Mouse (Mus musculus) hindbrain, embryonic 10.5 days (tissue): ENCODE data around the gene Olfr750. TPM values are rescaled to one million over a fixed set of nuclear protein-coding genes. Genes with fewer than 3 reads are reported as not detected.

Source experiments
- DNase-seq: peaks from one replicate; pipeline ENCODE4 v3.0.0-alpha.2; 2017; ENCODE audit warnings: low spot score
- H3K27ac ChIP-seq: fragments of 300-500 bp; sonication (generic); 2 replicates; pipeline ENCODE4 v1.5.1; 2016; ENCODE audit warnings: mild to moderate bottlenecking, moderate library complexity
- H3K27me3 ChIP-seq: fragments of 300-500 bp; sonication (generic); 2 replicates; pipeline ENCODE4 v1.6.1; 2016; ENCODE audit warnings: mild to moderate bottlenecking; ENCODE audit not compliant: poor library complexity, insufficient read depth, severe bottlenecking
- H3K36me3 ChIP-seq: fragments of 300-500 bp; sonication (generic); 2 replicates; pipeline ENCODE4 v1.6.1; 2016; ENCODE audit warnings: mild to moderate bottlenecking, moderate library complexity
- H3K4me1 ChIP-seq: fragments of 300-500 bp; sonication (generic); replicated peaks from 2 replicates; pipeline ENCODE4 v1.6.1; 2016; ENCODE audit warnings: mild to moderate bottlenecking
- H3K4me3 ChIP-seq: fragments of 300-500 bp; sonication (generic); 2 replicates; pipeline ENCODE4 v1.5.1; 2016; ENCODE audit warnings: mild to moderate bottlenecking, moderate library complexity
- H3K9me3 ChIP-seq: fragments of 300-500 bp; sonication (generic); 2 replicates; pipeline ENCODE4 v1.6.1; 2016; ENCODE audit warnings: mild to moderate bottlenecking, moderate library complexity
- WGBS: fragments of 180-500 bp; shearing (Covaris S2); methylation state at CpG from one replicate; pipeline ENCODE4 v1.1.7; 2016; 5-methylcytosine and 5-hydroxymethylcytosine counted together
- polyA plus RNA-seq: library from polyadenylated mRNA; unstranded; fragments of >200 nt; fragmentation: Nextera tagmentation; extraction: Ambion mirVana; gene quantifications from 2 replicates; pipeline ENCODE4 v1.2.1, GENCODE M21; 2016

The Olfr750 gene
- polyA plus RNA-seq, 1 experiment from 2014 or later, result 0.03 TPM

DNA sequence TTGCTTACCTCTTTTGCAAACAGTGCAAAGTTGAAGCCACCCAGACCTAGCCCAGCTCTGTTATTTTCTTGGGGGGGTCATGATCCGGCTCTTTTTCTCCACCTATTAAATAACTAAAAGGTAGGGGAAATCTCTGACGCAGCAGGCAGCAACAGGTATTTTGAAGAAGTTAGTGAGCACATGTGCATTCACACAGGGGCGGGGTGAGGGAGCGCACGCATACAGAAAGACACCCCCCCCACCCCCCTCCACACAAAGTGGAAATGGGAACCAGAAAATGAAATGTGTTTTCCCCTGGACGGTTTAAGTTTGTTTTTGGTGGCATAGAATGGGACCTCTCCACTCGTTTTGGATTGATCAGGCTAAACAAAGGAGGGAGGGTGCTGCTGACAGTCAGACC is 9.6 kb upstream of the Olfr750 start:
- H3K27me3 ChIP-seq, result peaks cover 18% of the 10 kb centered on the region
- H3K27ac ChIP-seq, result no peak overlapping the region
- H3K36me3 ChIP-seq, result no peaks in the 10 kb centered on the region
- whole genome bisulfite sequencing, result 13% methylated on average over 7 of the region's 7 CpGs
- no peaks in the 10 kb centered on the region for H3K9me3 ChIP-seq
- H3K4me1 ChIP-seq, result peaks cover 15% of the 10 kb centered on the region
- DNase-seq, result no peak
- H3K4me3 ChIP-seq, result peak overlapping the region; percentile 68

DNA sequence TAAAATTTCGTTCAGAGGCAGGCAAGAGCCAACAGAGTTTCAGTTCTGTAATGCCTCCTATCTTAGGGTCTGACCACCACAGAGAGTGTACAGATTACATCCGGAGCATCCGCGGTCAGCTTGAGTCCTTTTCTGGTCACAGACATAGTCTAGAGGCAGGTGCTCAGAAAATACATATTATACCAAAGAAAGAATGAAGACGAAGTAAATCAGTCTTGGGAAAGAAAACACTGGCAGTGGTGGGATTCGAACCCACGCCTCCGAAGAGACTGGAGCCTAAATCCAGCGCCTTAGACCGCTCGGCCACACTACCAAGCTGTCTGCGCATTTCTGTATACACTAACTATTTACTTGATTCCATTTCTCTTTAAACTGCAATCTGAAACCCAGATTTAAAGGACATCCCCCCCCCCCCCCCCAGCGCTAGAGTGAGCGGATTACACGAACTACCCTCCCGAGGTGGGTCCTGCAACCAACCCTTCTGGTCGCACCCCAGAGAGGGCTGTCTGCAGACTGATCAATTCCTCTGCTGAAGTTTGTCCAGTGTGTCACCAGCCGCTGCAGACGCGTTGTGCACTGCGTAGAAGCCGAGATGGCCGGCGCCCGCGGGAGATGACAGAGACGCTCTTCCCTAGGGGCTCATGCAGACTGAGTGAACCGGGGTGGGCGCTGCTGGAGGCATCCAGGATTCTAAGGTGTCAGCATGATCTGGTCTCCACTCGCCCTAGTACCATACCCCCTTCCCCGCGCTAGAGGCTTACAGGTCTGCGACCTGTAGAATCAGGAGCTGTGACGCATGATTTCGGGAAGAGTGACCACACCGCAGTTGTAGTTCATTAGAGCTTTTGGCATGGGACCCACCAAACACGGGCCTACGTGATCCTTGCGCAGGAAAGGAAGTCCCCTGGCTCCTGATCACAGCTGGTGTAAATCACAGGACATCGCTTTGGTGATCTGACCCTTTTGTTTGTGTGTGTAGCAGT is 8.7 kb upstream of the Olfr750 start:
- H3K4me3 ChIP-seq, result peak overlapping the region; percentile 68
- peak; percentile 77 for DNase-seq
- peaks cover 15% of the 10 kb centered on the region for H3K4me1 ChIP-seq
- no peaks in the 10 kb centered on the region for H3K9me3 ChIP-seq
- H3K27ac ChIP-seq, result peak overlapping the region; percentile 50; the same call in 1 of the 2 replicates
- no peaks in the 10 kb centered on the region for H3K36me3 ChIP-seq
- 3% methylated on average over 40 of the region's 40 CpGs for WGBS
- H3K27me3 ChIP-seq, result peaks cover 18% of the 10 kb centered on the region

DNA sequence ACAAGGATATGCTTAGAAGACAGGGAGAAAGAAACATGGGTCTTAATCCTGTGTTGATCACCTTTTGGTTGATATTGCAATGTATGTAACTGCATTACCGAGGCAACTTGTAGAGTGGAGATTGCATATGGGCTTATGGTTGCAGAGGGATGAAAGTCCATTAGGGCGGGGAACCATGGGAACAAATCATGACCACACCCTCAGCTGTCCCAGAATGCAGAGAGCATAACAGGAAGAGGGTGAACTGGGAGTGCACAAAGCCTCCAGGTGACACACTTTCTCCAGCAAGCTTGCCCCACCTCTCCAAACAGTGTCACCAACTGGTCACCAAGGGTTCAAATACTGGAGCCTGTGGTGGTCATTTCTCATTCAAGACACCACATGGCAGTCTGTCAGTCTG is 6.8 kb upstream of the Olfr750 start:
- Histone ChIP-seq H3K27ac (no peak overlapping the region), H3K36me3 (no peaks in the 10 kb centered on the region), H3K9me3 (no peaks in the 10 kb centered on the region), H3K4me3 (no peak overlapping the region), H3K4me1 (peaks cover 15% of the 10 kb centered on the region), H3K27me3 (peaks cover 18% of the 10 kb centered on the region)
- DNase-seq, result no peak
- WGBS, result 83% methylated on average over 2 of the region's 2 CpGs

DNA sequence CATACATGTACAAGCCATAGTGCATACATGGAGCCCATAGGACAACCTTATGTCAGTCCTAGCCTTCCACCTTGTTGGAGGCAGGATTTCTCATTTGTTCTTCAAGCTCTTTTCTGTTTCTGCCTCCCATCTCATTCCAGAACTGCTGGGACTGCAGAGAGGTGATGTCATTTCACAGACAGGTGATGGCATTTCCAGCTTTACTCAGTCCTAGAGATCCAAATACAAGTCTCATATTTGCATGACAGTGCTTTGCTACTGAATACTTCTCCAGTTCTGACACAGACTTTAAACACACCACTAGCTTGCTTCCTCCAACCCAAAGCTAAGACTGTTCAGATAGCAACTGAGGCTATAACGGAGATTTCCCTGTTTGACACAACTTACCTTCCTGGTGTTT is 4.9 kb upstream of the Olfr750 start:
- H3K4me3 ChIP-seq, result no peak overlapping the region
- WGBS, result 83% methylated on average over 1 of the region's 1 CpGs
- DNase-seq, result no peak

DNA sequence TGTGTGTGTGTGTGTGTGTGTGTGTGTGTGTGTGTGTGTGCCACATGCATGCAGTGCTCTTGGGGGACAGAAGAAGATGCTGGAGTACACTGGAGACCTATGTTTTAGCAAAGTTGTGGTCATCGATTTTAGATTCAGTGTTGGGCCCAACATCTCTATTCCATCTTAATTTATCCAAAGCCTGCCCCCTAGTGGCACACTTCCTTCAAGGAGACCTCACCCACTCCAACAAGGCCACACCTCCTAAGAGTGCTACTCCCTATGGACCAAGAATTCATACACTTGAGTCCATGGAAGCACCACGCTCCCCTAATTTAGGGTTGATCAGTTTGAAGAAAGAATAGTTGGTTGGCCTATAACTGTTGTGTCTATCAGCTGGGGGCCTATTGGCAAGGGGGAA is 4.6 kb downstream of the Olfr750 start:
- Histone ChIP-seq H3K4me1 (peaks cover 8% of the 10 kb centered on the region), H3K36me3 (no peaks in the 10 kb centered on the region), H3K27ac (no peak overlapping the region), H3K4me3 (no peak overlapping the region), H3K27me3 (no peaks in the 10 kb centered on the region), H3K9me3 (no peaks in the 10 kb centered on the region)
- 95% methylated on average over 2 of the region's 2 CpGs for WGBS
- no peak for DNase-seq

More for the DNA sequence above, 4.9 kb upstream of the Olfr750 start:
- no peaks in the 10 kb centered on the region for H3K9me3 ChIP-seq
- no peak overlapping the region for H3K27ac ChIP-seq
- no peaks in the 10 kb centered on the region for H3K36me3 ChIP-seq
- H3K27me3 ChIP-seq, result peaks cover 9% of the 10 kb centered on the region; the same call in 1 of the 2 replicates
- H3K4me1 ChIP-seq, result peaks cover 15% of the 10 kb centered on the region

- DNase-seq, result no peak
- H3K9me3 ChIP-seq, result no peaks in the 10 kb centered on the region
- H3K4me1 ChIP-seq, result peaks cover 8% of the 10 kb centered on the region
- H3K4me3 ChIP-seq, result no peak overlapping the region
- H3K27me3 ChIP-seq, result no peaks in the 10 kb centered on the region
- no peak overlapping the region for H3K27ac ChIP-seq
- 90% methylated on average over 5 of the region's 5 CpGs for WGBS
- no peaks in the 10 kb centered on the region for H3K36me3 ChIP-seq
These were observed 5.3 kb downstream of the Olfr750 start for GRCm38 (mm10) chr14:51068956-51069355.

DNA sequence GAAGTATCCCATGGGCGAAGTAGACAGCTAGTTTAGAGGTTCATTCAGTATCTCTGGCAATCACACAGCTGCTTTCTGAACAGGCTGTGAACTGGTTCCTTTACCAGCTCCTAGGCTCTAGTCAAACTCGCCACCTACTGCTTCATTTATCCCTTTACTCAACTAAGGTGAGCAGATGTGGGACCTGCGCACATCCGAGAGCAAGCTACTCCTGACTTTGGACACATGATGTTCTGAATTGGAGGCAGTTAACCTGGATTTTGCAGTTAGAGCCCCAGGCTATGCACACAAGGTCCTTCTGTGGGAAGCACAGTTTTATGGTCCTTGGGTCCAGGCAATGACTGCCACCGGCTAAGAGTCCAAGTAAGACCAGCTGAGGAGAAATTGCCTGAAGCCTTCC is 13.5 kb downstream of the Olfr750 start:
- Histone ChIP-seq H3K27ac (no peak overlapping the region), H3K4me1 (0 out of 2 replicates have a peak, but pooled peaks cover 7% of the 10 kb centered on the region), H3K36me3 (no peaks in the 10 kb centered on the region), H3K9me3 (no peaks in the 10 kb centered on the region), H3K27me3 (no peaks in the 10 kb centered on the region), H3K4me3 (no peak overlapping the region)
- WGBS, result 94% methylated on average over 5 of the region's 5 CpGs
- no peak for DNase-seq

DNA sequence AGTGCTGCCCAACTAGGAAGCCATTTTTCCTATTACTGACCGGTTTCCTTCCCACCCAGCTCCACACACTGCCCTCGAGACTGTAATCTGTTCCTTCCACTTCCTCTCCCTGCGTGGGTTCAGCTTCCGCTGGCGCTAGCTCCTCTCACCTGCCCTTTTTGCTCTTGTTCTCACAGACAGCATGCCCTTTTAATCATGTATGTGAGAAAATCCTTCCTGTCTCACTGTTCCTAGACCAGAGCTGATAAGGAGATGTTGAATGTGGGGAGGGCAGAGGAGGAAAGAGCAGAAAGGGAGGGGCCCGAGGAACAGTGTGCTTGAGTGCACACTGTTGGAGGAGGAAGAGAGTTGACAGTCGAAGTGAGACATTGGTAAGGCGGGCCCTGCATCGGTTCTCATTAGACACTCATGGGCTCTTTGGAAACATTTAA is 16.8 kb downstream of the Olfr750 start, which contains the start of gene Rnase12:
Gene Rnase12, minus strand, starts transcription at position 261 of the 431 bp plus-strand sequence.
- no peak for DNase-seq
- H3K27ac ChIP-seq, result no peak within 1 kb of the TSS
- no peaks in the 10 kb centered on the region for H3K36me3 ChIP-seq
- H3K9me3 ChIP-seq, result no peaks in the 10 kb centered on the region
- peaks cover 15% of the 10 kb centered on the region for H3K4me1 ChIP-seq
- 81% methylated on average over 9 of the region's 9 CpGs for WGBS
- no peaks in the 10 kb centered on the region for H3K27me3 ChIP-seq
- no peak within 1 kb of the TSS for H3K4me3 ChIP-seq

DNA sequence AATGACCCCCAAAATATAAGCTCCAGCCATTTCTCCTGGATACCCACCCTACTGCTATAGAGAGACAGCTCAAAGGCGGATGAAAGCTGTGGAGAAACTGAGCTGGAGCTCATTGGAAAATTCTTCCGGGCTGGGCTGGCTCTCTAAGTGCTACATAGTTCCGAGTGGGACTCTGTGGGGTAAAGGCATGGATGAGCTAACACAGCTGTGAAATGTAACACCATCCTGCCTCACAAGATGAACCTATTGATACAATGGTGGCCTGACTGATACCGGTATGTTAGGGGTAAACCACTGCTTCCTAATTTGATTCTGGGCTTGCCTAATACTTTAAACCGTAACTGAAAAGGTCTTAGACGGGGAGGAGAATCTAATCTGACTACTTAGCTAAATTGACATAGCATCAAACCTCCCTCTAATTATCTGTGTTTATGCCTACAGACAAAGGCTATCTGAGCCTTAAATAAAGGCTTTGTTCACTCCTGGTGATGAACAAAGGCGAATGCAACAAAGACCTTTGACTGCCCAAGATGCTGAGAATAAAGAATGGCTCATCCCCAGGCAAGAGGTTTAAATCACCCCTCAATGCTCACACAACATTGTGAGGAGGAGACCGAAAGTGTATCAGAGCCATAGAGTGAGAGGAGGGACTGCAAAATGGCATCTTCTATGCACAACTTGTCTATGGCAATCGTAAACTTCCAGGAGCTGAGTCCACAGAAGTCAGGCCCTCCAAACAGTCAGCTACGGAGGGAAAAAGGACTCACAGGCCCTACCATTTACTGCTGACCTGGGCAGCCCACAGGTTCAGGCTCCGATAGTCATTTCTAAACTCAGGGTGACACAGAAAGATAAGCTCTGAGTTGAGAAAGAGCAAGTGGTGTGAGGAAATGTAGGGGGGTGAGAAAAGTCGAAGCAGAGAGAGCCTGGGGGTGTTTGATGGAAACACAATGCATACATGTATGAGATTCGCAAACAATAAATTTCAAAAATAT is 19.7 kb downstream of the Olfr750 start:
- H3K27me3 ChIP-seq, result no peaks in the 10 kb centered on the region
- no peak overlapping the region for H3K4me3 ChIP-seq
- H3K9me3 ChIP-seq, result no peaks in the 10 kb centered on the region
- peak overlapping the region; percentile 75 for H3K27ac ChIP-seq
- DNase-seq, result no peak
- H3K4me1 ChIP-seq, result peaks cover 15% of the 10 kb centered on the region
- H3K36me3 ChIP-seq, result no peaks in the 10 kb centered on the region
- 41% methylated on average over 13 of the region's 13 CpGs for WGBS

DNA sequence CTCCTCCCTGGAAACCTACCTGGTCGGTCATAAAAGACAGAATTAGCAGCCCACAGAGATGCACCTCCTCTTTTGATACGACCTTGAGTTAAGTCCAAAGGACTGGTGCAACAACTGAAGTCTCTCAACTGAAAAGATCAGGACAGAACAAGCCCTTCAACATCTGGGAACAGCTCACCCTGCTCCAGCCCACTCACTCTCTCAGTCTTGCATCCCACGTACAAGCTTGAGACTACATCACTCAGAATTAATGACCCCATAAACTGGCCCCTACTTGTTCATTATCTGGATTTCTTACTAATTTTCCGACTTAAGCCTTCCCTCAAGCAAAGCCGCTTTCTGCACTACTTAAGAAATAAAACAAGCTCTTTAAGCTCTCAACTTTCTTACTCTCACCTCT is 21.1 kb downstream of the Olfr750 start:
- Histone ChIP-seq H3K27ac (no peak overlapping the region), H3K9me3 (no peaks in the 10 kb centered on the region), H3K4me3 (no peak overlapping the region), H3K4me1 (peaks cover 15% of the 10 kb centered on the region), H3K27me3 (no peaks in the 10 kb centered on the region), H3K36me3 (no peaks in the 10 kb centered on the region)
- no peak for DNase-seq
- WGBS, result 71% methylated on average over 5 of the region's 5 CpGs

GRCm38 (mm10) chr14:51051941-51052340 is 22.3 kb downstream of the Olfr750 start:
- Histone ChIP-seq H3K4me3 (no peak overlapping the region), H3K27me3 (no peaks in the 10 kb centered on the region), H3K4me1 (peaks cover 15% of the 10 kb centered on the region), H3K9me3 (no peaks in the 10 kb centered on the region), H3K27ac (no peak overlapping the region), H3K36me3 (no peaks in the 10 kb centered on the region)
- no peak for DNase-seq
- 65% methylated on average over 5 of the region's 5 CpGs for WGBS

- 80% methylated on average over 2 of the region's 2 CpGs for WGBS
- Histone ChIP-seq H3K4me1 (peaks cover 15% of the 10 kb centered on the region), H3K4me3 (no peak within 1 kb of the TSS), H3K9me3 (no peaks in the 10 kb centered on the region), H3K27ac (no peak within 1 kb of the TSS), H3K36me3 (no peaks in the 10 kb centered on the region), H3K27me3 (no peaks in the 10 kb centered on the region)
- DNase-seq, result no peak
These were observed 24.2 kb downstream of the Olfr750 start, which contains the start of gene Rnase11 for GRCm38 (mm10) chr14:51050063-51050462. Gene Rnase11, minus strand, starts transcription at chr14:51050163.
